Mouse (Mus musculus) gonadal fat pad, adult 2 months (tissue): Measurements from ENCODE around the gene Mgea5. TPM values are rescaled to one million over a fixed set of nuclear protein-coding genes. Genes with fewer than 3 reads are reported as not detected.
"Not testable (repeated sequence)": the region's sequence is repeated elsewhere in the genome, so short reads cannot be mapped to it uniquely, and the experiment has no call there.

Experiments
- DNase-seq: peaks from one replicate; pipeline ENCODE4 v3.0.0-alpha.2; 2012; ENCODE audit warnings: low read depth
- polyA plus RNA-seq: library from polyadenylated mRNA; depleted of rRNA; stranded (reverse); fragments of >200 nt; gene quantifications from 2 replicates; pipeline ENCODE4 v1.2.3, GENCODE M21; 2012; rRNA removed

The Mgea5 gene
- polyA plus RNA-seq = 26.2 and 31.6 TPM in 2 replicates

DNA sequence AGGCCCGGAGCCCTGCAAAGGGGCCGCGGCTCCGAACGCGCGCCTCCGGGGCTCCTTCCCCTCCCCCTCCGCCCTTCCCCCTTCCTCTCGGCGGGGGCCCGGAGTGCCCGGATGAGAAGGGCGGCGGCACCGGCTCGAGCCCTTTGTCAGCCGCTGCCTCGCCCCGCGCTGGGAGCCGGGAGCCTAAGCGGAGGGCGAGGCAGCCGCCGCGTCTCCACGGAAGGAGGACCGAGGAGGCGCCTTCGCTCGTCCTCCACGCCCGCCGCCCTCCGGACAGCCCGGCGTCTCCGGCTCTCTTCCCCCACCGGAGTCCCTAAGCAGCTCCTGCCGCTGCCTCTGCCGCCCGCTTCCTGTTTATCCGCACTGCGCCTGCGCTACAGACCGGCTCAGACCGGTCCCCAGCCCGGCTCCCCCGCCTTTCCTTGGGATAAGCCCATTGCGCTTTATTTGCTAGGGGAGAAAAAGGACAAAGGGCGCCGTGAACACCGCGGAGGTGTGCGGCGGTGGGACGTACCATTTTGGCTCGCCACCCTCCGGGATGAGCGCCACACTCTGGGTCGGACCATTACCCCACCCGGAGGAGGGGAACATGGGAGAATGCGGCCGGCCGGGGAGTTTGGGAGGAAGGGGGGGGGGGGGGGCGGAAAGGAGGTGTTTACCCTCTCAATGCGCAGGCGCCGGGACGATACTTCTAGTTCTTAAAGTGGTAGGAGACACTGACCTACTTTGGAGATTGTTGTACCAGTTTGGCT is at the start of gene Mgea5:
Gene Mgea5, minus strand, starts transcription at position 657 of the 752 bp plus-strand sequence.
- peak; percentile 80 for DNase-seq

DNA sequence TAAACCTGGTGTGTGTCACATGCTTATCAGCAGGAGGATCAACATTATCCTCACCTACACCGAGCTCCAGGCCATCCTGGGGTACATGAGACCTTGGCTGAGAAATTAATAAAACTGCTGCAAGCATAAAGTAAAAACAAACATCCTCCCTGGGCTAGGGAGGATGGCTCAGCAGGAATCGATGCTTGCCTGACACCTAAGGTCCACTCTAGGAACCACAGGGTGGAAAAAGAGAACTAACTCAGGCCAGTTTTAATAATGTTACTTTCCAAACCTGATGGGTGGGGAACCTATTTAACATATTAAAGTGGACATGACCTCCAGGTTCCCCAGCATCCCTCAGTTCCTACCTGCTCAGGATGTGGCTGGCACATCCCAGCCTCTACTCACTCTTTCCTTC is 47.0 kb upstream of the Mgea5 start:
- no peak for DNase-seq

DNA sequence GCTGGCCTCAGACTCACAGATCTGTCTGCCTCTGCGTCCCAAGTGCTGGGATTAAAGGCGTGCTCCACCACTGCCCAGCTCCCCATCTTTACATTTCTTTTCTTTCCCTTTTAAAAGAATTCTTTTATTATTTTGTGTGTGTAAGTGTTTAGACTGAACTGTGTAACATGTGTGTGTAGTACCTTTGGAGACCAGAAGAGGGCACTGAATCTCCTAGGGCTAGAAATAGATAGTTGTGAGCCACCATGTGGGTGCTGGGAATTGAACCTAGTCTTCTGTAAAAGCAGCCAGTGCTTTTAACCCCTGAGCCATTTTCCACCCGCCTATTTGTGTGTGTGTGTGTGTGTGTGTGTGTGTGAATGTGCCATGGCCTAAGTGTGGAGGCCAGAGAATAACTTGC is 44.1 kb upstream of the Mgea5 start:
- no peak for DNase-seq

DNA sequence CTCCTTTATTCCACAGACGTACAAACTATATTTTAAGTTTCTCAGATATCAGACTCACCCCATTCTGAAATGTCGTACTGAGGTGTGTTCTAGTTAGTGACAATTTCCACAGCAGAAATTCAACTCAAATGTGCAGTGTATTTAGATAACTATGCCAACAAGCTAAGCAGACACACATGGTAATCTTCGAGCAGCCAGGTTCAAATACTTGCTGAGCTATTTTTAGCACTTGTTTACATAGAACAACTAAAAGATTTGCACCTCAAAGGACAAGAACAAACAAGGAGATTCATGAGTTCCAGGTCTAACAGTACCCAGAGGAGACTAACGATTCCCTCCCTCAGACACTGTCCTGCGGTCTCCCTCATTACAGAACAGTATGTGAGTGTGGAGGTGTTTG is 43.5 kb upstream of the Mgea5 start:
- DNase-seq = no peak

DNA sequence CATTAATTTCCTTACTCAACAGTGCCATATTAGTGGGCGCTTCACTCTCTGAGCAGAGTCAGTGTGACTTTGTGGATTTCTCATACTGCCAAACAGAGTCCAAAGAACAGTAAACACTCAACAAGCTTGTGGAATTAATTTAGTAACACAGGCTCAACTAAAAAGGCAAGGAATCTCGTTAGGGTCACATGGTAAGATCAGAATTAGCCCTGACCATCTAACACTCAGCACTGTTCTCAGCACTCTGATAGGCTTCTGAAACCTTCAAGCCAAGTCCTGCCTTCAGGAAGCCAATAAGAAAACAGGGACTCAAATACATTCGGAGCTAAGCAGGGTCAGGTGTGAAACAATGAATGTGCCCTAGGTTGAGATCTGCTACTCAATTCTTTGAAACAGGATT is 42.5 kb upstream of the Mgea5 start:
- DNase-seq = no peak

DNA sequence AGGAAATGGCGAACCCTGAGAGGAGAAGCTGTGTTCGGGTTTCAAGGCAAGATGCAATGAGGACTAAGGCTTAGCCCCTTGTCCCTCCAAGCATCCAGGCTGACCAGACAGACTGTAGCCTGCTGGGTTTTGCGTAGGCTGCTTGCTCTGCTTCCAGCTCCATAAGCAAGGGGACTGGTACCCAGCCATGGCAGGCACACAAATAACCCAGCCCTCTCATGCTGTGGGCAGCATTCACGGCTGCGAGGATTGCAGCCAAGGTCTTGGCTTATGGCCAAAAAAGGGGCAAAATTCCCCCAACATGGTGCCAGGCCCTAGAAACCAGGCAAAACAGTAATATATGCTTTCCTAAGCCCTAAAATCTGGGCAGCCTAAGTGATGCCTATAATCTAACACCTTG is 38.2 kb upstream of the Mgea5 start:
- DNase-seq = no peak

DNA sequence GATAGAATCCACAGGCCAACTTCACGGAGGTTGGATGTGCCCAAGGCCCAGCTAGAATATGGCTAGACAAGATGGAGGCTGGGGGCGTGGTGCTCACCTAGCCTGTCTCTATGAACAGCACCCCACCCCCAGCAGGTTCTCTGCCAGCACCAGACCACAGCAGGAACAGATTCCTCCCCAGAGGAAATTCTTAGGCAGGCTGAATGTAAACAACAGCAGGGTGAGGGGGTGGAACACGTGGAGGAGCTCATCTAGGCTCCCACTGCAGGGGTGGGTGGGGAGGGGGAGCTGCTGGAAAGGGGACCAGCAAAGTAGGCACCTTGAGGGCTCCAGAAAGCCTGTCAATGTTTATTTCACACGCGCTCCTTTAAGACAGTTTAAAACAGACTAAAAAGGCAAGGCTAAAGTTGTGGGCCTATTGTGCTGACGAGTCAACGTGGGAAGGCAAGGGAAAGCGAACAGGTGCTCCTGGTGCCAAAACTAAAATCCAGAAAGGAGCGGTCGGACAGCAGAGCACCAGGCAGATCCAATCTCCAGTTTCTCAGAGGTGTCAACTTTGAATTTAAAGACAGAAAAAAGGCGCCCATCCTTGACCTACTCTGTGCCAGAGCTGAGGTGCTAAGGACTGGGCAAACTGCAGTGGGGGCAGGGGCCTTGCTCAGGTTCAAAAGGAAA is 34.3 kb upstream of the Mgea5 start:
- DNase-seq = no peak

DNA sequence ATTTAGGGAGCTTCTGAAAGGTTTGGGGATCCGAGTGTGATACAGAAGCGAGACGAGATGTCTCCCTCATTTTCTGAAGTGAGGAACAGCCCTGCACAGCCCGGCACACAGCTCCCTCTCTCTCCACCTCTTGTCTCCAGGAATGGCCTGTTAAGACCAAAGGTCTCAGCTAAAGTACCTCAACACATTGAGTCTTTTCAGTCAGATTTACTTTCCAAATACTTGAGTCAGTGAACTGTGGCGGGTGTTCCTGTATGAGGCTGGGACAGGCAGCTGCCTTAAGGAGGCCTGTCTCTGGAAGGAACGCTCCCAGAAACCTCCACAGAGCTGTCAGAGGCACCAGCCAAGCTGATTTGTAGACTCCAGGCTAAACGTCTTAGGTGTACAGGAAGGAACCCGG is 33.1 kb upstream of the Mgea5 start:
- no peak for DNase-seq

DNA sequence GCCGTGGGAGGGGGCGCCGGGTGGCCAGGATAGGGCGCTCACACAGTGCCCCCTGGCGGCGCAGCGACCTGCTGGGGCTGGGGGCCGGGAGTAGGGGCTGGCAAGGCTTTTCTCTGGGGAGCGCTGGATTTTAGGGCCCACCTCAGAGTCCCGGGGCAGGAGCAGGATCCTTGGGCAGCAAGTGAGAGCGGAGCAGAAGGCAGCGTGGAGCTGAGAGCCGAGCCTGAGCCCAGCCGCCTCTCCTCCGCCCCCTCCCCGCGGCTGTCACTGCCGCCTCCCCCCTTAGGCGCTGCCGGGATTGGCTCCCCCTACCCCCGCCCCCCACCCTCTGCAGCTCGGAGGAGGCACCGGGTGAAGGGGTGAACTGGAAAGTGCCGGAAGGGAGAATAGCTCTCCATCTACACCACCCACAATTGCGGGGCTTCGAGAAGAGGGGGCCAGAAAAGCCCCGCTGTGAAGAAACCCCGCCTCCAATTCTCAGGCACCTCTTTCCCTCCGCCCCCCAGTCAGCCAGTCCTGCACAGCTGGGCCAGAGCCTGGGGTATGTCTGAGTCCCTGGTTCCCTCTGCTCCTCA is 32.3 kb upstream of the Mgea5 start, which contains the start of gene Kcnip2:
Gene Kcnip2, minus strand, starts transcription at position 231 of the 575 bp plus-strand sequence.
- no peak for DNase-seq

DNA sequence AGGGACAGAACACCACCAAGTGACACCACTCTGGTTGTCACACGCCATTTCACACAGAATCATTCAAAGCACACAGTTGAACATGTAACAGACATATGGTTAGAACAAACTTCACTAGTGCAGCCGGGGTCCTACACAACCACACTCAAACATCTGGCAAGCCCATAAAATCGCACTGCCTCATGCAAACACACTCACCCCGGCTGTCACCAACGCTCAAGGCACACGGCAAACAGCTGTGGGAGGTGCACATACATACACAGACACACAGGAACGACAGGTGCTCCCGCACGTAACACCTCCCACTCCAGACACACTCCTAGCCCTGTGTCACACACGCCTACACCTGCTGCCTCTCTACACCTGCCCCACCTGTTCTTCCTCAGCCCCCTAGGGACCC is 31.5 kb upstream of the Mgea5 start:
- no peak for DNase-seq

DNA sequence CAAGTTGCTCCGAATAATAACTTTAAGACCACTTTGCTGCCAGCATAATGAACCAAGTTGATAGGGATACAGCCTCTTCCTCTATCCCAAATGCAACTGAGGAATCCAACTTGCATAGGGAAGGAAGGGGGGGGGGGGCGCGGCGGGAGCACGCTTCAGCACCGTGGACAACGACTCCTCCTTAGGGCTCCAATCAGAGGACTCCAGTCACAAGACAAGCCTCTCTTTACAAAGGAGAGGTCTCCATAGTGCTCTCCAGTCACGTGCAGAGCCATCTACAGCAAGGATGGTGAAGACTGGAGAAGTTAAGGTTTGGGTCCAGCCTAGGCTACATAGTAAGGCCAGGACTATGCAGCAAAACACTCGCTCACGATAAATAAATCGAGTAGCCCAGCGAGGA is 30.2 kb upstream of the Mgea5 start:
- no peak for DNase-seq

DNA sequence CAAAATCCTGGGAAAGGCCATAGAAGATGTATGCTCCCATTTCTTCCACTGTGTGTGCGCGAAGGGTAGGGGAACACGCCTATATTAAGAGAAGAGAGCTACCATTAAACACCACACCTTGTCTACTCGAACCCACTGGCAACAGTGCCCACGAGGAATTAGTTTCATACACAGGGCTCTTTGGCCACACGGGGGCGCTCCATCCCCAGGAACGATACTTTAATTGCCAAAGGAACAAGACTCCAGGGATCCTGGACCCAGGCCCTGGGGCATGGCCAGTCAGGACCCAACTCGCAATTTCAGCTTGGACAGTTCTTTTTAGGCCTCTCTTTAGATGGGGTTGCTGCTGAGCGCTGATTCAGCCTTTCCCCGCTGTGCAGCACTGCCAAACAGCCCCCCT is 29.6 kb upstream of the Mgea5 start:
- DNase-seq = no peak

DNA sequence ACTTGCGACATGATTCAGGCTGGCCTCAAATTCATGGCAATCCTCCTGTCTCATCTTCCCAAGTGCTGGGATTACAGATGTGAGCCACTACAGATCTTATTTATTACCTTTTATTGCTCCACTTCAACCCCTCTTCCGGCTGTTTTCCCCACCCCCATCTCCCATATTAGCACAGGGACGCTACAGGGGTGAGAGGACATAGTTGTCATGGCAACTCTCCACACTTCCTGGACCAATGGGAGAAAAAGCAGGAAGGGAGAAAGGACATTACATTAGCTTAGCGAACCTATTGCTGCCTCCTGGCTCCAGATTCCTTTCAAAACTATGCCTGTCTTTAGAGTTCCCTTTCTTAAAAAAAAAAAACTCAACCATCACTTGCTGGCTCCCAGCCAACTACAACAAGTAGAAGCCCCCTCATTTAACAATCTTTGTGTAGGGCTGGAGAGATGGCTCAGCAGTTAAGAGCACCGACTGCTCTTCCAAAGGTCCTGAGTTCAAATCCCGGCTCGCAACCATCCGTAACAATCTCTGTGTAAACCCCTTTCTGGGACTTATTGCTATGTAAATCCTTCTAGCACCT is 29.1 kb upstream of the Mgea5 start:
- no peak for DNase-seq

DNA sequence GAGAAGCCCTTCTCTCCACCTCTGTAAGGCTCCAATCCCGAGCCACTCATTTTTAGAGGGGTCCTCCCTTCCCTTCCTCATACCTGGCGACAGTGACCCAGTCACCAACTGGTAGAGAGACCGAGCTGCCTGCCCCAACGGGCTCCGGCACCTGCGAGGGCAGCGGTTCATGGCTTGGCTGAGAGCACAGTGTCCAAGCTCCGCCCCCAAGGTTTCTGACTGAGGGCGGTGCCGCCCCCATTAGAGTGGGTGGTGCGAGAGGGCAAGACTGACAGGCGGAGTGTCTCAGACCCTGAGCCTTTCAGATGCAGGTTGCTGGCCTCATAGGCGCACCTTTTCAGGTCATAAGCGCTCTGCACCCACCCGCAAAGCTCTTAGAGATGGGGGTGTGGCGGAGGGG is 28.5 kb upstream of the Mgea5 start:
- no peak for DNase-seq

DNA sequence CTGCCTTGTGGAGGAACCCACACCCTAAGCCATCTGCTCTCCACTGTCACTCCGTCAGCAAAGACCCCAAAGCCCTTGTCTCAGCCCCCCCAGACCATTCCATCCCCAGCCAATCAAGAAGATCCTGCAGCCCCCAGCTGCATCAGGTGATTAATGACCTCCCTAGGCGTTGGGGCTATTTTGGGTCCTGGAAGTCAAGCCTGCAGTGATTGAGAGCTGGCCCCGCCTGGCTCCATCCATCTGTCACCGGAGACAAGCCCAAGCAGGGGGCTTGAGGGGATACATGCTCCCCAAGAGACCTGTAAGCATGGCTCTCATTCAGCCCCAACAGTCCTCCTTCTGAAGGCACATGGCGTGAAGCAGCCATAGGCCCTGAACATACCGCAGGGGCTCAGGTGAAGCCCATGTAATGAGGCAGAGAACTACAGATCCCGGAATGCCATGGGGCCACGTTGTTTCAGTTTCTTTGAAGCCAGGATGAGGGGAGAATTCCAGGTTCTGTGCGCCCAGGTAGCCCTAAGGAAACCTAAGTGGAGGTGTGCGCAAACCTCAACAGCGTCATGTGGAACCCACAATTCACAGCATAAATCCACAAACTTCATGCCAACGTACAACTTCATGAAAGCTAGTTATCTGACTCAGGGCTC is 27.5 kb upstream of the Mgea5 start:
- DNase-seq = no peak

DNA sequence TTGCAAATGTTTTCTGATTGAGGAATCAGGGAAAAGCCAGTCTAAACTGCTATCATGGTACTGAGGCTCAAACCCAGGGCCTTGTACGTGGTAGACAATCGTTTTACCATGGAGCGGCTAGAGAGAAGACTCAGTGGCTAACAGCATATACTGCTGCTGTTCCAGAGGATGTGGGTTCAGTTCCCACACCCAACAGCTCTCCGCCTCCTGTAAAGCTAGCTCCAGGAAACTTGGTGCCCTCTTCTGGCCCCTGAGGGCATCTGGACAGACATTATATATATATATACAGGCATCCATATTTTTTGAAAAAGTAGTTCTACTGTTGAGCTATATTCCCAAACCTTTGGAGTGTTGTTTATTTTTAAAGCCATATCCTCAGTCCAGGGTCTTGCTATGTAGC is 24.1 kb upstream of the Mgea5 start:
- no peak for DNase-seq

DNA sequence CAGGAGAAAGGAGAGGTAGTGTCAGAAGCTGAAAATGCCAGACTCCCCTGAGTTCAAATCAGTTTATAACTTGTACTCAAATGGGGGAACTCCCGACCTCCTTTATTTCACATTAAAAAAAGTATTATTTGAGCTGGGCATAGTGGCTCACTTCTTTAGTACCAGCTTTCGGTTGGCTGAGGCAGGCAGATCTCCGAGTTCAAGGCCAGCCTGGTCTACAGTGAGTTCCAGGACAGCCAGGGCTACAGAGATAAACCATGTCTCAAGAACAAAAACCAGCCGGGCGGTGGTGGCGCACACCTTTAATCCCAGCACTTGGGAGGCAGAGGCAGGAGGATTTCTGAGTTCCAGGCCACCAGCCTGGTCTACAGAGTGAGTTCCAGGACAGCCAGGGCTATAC is 22.2 kb upstream of the Mgea5 start:
- not testable (repeated sequence) for DNase-seq

DNA sequence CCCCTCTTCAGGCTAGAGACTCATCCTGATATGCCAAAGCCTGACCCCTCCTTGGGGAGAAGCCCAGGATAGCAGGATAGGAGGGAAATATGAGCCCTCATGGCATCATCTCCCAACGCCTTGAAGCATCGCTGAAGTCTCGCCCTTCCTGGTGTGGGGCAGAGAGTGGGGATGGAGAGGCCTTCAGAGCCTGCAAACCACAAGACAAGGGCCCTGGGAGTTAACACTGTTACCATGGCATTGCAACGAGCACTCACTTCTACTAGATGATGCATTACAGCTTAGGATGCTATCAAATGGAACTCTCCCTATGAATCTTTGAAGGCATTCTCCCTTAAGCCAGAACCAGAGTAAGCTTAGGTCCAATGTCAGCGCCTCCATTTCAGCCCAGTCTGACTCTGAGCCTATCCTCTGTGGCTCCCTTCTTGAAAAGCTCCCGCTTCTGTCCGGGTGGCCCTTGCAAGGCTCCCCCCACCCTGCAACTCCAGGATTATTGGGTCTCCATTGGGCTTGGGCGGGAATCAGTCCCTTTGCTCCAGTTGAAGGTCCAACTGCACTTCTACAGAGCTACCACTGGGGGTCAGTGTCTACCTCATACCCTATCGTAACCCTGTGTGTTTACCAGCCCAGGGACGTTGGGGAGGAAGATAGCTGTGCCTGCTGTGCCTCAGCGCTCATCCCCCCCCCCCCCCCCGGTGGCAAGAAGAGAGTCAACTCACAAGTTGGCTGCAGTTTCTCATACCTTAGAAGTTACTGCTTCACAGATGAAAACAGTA is 21.1 kb upstream of the Mgea5 start:
- no peak for DNase-seq

DNA sequence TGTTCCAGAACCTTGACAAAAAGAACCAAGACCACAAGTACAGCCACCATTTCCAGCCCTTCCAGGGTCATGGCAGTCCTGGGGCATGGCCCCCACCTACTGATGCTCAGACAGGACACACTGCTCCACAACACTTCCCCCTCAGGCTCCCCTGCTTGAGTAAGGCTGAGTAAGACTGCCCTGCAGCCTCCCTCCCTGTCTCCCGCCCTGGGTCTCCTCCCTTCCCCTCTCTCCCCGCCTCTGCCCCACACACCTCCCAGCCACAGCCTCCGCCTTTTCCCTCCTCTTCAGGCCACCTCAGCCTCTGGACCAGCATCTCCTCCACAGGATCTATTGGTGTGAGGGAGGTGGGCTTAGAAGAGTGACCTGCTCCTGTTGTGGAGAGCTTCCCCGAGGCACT is 19.8 kb upstream of the Mgea5 start:
- no peak for DNase-seq

DNA sequence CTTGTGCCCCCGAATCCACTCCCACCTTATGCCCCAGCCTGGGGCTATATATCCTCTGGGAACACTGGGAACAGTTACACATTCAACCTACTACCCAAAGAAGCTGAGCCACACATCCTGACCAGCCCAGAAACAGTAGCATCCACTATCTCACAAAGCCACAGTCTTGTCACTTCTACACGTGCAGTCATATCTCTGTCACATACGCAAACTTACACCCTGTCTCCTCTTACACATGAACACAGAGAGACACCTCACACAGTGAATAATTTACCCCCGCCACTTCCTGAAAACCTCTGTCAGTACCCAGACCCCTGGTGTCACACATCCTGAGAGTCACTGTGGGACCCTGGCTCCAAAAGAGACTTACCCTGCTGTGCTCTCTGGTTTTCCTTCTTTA is 19.1 kb upstream of the Mgea5 start:
- DNase-seq = no peak

DNA sequence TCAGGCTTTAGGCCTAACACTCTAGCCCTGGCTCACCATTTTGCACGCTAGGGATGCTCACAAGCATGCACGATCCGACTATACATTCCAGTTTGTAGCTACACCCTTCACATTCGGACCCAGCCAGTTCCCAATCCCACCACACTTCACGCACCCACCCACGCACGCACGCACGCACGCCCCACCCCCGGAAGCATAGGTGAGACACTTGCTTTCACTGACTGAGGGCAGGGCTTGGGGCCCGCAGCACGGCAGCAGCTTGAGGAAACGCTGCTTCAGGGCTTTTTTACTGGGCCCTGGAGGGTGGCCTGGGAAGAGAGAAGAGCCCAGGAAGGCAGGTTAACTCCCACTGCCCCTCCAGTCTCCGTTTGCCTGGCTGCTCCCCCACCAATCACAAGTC is 13.2 kb upstream of the Mgea5 start:
- DNase-seq = no peak
